Mouse (Mus musculus) CD4-positive helper T cell, adult 2 months (primary cell): Measurements from ENCODE around the gene Arhgap10.

Experiments used
- DNase-seq: peaks from one replicate; pipeline ENCODE4 v3.0.0-alpha.2; 2012; ENCODE audit warnings: low read depth, missing footprints, low spot score

Gene Arhgap10

DNA sequence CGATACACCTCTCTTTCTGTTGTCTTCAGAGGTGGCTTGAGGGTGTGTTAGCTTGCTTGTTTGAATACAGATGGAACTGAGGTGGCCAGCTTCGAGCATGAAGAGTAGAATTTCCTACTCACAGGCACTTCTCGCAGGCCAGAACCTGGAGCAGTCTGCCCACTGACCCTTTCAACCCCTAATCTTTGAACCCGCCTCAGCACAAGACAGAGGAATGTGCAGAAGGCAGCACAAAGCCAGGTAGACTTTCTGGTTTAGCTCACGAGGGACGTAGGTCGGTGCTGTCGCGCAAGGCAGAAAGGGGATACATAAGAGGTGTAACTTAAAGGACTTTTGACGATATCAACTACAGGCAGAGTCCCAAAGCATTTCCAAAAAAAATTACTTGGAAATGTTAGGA, 908 bp downstream of the Arhgap10 start:
- DNase-seq = no peak

- no peak for DNase-seq
Measured at GRCm38 (mm10) chr8:77515786-77516185, 2.0 kb downstream of the Arhgap10 start.

- DNase-seq = no peak
Measured at GRCm38 (mm10) chr8:77515201-77515600, 2.6 kb downstream of the Arhgap10 start.

DNA sequence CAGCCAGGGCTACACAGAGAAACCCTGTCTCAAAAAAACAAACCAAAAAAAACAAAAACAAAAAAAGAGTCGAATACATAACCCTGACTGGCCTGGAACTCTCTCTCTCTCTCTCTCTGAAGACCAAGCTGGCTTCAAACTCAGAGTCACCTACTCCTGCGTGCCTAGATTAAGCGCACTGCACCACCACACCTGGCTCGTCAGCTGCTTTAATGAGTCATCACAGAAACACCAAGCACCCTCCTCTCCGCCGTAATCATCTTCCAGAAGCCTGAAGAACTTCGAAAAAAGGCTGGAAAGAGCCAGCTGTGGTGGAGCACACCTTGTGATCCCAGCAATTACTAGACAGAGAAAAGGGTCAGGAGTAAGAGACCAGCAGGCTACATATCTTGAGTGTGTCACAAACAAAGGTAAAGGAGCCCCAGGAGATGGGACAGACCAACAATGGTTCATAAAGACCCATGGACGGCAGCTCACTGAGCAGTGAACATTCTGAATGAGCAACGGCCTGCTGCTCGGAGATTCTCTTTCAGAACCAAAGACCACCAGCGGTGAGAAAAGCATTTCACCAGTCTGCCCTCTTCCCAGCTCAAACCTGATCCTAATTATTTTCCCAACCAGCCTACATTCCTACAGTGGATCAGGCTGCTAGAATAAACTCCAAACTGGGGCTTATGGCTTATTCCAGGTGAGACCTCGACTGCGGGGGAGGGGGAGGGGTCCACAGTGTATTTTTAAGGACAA, 5.8 kb downstream of the Arhgap10 start:
- no peak for DNase-seq

GRCm38 (mm10) chr8:77510426-77510825, 7.3 kb downstream of the Arhgap10 start:
- DNase-seq = no peak

- DNase-seq = peak; percentile 20
Measured at GRCm38 (mm10) chr8:77509044-77509443, 8.7 kb downstream of the Arhgap10 start.

DNA sequence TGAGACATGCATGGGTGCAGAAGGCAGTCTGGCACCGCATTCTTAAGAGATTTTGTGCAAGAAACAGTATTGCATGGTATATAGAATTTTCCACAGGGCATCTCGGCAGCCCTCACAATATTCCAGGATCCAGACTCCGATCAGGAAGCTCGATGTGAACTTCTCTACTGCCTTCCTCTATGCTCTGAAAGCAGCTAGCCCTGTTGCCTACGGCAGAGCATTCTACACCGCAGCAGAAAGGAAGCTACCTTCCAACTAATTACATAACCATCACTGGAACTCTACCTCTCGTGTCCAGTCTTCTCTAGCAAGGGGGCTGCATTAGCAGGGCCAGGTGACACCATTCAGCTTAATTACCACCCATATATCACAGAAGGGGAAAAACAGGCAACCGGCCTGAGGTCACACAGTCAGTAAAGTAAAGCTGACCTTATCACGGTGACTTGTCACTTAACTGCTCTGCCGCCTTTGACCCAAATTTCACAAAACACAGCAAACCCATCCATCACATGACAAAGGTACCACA, 10.2 kb downstream of the Arhgap10 start:
- no peak for DNase-seq

DNA sequence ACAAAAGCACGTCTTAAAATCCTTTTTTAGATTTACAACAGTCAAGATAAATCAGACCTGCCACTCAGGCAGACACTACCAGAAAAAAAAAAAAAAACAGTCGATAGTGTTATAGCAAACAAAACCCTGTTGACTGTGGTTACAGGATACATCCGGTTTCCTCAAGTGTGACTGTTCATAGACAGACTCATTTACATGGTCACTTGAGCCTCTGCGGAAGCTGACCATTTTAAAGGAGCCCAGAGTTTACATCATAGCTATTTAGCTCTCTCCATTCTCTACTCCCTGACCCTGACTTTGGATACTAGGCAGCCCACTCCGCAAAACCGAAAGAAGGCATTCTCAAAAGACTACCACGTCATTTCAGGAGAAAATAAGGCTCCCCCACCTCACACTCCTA, 11.2 kb downstream of the Arhgap10 start:
- no peak for DNase-seq

DNA sequence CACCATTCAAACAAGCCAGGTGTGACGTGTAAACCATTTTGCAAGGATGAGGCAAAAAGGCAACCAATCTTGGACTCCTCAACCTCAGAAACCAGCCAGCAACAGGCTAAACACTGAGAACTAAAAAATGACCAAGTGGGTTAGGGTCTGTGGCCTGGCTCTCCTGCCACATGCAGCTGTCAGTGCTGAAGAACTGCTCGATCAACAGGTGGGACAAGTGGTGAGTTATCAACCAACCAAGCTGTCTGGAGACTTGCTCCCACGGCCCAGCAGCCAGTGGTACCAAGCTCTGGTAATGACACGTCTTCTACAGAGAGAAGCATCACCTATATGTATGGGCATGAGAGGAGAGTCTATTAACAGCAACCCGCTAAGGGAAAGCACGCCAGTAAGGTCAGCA, 15.2 kb downstream of the Arhgap10 start:
- DNase-seq = no peak

GRCm38 (mm10) chr8:77501131-77501530, 16.6 kb downstream of the Arhgap10 start:
- DNase-seq = no peak

- no peak for DNase-seq
Measured at GRCm38 (mm10) chr8:77500264-77500663, 17.5 kb downstream of the Arhgap10 start.

DNA sequence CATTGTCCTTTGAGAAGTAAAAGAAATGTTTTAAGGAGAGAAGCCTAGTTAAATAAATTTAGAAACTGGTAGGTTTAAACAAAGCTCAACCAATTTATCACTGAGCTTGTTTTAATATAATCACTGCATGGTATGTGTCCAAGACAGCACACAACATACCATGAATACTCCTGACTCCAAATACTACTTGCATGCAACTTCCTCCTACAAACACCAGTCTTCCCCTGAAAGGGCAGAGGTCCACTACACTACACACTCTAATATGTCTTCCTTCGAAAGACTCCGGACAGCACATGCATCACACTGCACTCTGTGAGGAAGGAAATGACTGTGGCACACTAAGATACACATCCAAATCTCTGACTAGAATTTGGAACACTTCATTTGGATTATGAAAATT, 20.3 kb downstream of the Arhgap10 start:
- no peak for DNase-seq

- DNase-seq = no peak
Measured at GRCm38 (mm10) chr8:77496253-77496652, 21.5 kb downstream of the Arhgap10 start.

DNA sequence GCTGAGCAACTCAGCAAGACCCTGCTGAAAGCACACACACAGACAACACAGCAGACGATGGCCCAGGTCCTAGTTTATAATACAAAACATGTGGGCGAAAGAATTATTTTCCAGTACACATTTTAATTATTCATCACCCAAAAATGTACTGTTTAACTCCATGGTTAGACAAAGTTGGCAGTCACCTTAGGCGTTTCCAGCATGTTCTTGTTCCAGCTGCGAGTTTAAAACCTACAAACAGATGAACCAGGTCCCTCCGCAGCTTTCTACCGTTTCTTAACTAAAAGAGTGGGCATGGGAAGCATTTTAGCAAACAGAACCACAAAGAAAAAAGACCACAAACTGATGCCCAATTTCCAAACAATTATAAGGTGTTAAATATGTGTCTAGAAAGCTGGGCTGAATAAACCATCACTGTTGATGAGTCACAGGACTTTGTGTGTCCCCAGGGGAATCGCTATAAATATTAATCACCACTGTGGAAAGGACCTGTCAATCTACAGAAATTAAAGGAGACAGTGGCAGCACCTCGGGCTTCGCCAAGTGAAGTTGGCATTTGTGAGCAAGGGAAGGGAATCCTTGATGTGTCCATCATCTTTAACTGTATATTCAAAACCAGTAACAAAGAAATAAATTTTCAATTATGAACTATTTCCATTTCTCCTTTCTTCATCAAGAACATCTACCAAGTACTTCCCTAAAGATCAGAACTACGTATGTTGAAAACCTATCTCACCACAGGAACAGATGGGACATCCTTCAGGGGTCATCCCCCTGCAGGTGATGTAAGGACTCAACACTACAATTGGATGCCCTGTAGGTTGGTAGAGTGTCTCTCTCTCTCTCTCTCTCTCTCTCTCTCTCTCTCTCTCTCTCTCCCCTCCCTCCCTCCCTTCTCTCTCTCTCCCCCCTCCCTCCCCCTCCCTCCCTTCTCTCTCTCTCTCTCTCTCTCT, 23.1 kb downstream of the Arhgap10 start:
- no peak for DNase-seq

- no peak for DNase-seq
Measured at GRCm38 (mm10) chr8:77492356-77493058, 25.2 kb downstream of the Arhgap10 start.

DNA sequence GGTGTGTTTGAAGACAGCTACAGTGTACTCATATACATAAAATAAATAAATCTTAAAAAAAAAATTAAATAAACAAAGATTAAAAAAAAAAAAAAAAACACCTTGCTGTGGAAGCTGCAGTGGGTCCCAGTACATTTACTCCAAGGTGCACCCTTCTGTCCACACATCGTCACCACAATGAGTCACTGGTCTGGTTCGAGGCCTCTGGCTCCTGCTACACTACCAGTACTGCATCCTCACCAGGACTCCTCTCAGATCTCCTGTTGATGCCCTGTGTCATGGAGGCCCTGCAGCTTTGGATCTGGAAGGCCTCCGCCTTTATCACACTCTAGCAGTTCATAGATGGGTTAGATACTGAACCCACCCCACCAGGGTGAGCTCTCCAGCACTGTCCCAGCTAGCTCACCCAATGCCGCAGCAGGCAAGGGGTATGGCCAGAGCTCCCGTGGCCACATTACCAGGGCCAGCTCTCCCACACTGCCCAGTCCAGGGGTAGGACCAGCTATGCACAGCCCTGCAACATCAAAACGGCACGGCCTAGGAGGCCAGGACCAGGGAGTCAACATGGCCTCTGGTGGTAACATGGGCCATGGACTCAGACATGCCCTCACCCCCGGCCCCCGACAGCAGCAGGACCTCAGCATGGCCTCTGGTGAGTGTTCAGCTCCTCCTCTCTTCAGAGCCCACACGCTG, 26.4 kb downstream of the Arhgap10 start:
- no peak for DNase-seq

DNA sequence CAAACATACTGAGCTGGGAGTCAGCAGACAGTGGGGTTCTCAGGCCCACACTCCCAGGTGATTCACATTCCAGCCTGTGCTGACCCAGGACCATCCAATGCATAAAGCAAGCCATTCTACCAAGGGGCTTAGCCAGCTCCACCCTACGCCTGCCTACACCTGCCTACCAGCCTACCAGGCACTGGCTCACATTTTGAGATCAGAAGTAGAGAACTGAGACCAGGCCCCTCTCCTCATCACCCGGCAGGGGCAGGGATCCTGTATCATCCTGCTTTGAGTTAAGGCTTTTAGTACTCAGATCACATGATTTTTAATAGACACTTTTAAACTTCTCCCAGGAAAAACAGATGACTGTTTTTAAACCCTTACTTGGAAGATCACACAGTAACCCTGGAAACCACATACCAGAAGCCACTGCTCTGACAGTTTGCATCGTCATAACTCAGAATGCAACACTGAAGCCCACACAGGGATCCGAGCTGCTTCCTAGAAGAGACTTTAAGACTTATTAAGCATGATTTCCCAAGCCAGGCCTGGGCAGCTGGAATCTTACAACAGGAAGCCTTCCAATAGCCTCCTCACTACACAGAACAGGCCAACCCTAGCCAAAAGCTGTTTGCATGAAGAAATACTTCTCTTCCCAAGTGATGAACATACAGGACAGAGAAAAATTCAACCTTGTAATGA, 27.5 kb downstream of the Arhgap10 start:
- no peak for DNase-seq

GRCm38 (mm10) chr8:77489235-77489634, 28.5 kb downstream of the Arhgap10 start:
- DNase-seq = no peak

GRCm38 (mm10) chr8:77488215-77488606, 29.5 kb downstream of the Arhgap10 start:
- no peak for DNase-seq

DNA sequence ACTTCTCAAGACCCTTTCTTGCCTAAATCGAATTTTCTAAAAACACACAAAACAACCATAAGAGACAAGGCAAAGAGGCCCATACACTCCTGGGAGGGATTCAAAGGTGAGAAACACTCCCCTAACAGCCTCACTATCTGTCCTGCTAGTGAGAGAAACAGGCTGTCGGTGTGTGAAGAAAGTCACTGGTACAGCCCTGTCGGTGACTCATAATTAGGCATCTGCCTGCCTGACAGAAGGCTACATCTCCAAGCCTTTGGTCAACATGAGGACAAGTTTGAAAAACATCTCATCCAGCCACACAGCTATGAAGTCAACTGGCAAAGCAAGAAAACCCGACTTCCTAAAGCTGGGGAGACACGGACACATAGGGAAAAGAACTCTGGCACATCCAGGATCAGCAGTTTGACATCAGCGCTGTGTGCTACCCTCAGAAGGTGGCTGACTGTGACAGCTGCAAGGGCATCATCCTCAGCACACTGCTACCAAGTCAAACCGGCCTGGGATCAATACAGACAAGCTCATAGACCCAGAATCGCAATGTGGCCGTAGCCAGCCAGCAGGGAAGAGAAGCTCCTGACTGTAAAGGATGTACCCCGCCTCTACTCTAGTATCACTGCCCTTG, 30.1 kb downstream of the Arhgap10 start:
- DNase-seq = no peak
